Mouse (Mus musculus): ENCODE results near the gene Strn3.
"Not testable (repeated sequence)": the region's sequence is repeated elsewhere in the genome, so short reads cannot be mapped to it uniquely, and the experiment has no call there.

Gene Strn3

GRCm38 (mm10) chr12:51693419-51693818, 1.7 kb upstream of the Strn3 start:
- DNase-seq (ENCODE audit: low spot score), result no peak

- not testable (repeated sequence) for DNase-seq (ENCODE audit: low spot score)
These were observed 1.2 kb upstream of the Strn3 start for GRCm38 (mm10) chr12:51692870-51693269.

DNA sequence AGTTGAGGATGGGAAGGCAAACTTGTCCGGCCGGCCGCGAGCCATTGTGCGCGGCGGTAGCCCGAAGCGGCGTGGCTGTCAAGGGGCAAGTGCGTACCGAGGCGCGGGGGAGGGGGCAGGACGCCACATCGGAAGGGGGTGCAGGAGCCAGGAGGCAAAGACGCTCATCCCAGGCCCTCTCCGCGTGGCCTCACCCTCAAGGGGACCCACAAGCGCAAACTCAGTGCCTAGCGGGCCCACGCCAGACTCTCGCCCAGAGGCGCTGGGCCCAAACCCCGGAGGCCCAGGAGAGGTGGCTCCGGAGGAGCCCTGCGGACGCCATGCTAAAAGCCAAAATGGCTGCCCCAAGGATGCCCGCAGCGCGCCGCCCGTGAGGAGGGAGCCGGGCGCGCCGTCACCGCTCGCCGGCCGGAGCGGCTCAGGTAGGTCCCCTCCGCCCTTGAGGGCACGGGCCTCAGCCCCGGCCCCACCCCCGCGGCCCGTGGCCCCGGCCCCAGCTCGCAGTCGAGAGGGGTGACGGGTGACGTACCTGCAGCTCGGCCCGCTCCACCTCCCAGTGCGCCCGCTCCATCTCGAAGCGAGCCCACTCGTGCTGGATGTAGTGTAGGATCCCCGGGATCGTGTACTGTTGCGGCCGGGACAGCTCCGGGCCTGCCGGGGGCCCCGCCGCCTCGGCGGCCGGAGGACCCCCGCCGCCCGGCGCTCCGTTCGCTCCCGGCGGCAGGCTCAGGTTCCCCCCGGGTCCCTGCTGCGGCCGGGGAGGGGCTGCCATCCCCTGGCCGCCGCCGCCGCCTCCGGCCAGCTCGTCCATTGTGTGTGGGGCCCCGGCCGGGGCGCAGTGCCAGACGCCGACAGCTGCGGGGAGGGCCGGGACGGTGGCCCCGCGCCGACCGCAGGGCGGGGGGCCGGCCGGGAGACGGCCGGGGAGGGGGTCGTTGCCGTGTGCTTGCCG, 528 bp downstream of the Strn3 start, which contains the start of gene Ap4s1:
Gene Ap4s1 (plus strand): TSS at position 141 of the 952 bp plus-strand sequence.
- DNase-seq (ENCODE audit: low spot score), result peak; percentile 61

- DNase-seq (ENCODE audit: low spot score), result no peak
These were observed 3.2 kb downstream of the Strn3 start for GRCm38 (mm10) chr12:51688546-51688945.

GRCm38 (mm10) chr12:51678844-51679243, 12.9 kb downstream of the Strn3 start:
- DNase-seq (ENCODE audit: low spot score), result no peak

DNA sequence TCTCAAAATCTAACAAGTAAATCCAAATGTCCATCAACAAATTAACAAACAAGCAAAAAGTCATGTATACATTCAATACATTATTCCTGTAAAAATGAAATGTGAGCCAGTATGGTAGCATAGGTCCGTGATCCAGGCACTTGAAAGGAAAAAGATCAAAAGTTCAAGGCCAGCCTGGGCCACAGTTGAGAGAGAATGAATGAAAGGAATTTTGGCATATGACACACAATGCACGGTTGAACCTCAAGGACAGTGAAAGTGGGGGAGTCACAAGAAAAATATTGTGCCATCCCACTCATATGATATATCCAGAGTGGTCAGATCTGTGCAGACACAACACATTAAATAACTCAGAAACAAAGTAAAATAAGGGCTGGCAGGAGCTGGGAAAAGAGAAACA, 15.3 kb downstream of the Strn3 start:
- DNase-seq (ENCODE audit: low spot score), result no peak

- no peak for DNase-seq (ENCODE audit: low spot score)
These were observed 18.4 kb downstream of the Strn3 start for GRCm38 (mm10) chr12:51673270-51673669.

DNA sequence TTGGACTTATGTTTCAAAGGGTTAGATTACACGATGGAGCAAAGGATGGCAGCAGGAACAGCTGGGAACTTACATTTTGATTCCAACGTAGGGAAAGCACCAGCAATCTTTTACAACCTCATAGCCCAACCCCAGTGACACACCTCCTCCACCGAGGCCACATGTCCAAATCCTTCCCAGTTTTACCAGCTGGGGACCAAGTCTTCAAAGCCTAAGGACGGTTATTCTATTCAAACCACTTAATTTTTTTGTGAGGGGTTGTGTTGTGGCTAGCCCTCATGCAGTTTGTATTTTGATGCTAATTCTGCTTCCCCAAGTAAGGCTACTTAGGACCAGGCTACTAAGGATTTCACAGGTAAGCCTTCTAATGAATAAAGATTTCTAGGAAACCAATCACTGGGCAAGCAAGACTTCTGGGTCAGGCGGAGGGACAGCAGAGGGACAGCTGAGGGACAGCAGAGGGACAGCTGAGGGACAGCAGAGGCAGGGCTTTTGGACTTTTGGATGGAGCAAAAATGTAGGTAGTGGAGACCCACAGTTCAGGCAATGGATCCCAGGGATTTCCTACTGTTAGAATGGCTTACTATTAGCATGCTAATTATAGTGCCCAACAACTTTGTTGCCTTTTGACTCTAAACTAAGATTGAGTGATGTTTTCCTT, 20.3 kb downstream of the Strn3 start:
- no peak for DNase-seq (ENCODE audit: low spot score)

GRCm38 (mm10) chr12:51666708-51667430, 24.8 kb downstream of the Strn3 start:
- no peak for DNase-seq (ENCODE audit: low spot score)

DNA sequence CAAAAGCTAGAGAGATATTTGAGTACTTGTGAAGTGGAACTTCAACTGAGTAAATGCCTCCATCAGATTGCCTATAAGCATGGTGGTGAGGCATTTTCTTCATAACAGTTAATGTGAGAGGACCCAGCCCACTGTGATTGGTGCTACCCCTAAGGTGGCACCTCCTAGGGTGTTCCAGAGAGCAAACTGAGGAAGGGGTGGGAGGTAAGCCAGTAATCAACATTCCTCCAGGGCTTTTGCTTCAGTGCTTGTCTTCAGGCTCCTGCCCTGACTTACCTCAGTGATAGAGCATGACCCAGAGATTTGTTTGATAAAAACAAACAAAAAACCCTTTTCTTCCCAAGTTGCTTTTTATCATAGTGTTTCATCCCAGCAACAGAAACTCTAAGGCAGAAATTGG, 27.8 kb downstream of the Strn3 start:
- DNase-seq (ENCODE audit: low spot score), result no peak

DNA sequence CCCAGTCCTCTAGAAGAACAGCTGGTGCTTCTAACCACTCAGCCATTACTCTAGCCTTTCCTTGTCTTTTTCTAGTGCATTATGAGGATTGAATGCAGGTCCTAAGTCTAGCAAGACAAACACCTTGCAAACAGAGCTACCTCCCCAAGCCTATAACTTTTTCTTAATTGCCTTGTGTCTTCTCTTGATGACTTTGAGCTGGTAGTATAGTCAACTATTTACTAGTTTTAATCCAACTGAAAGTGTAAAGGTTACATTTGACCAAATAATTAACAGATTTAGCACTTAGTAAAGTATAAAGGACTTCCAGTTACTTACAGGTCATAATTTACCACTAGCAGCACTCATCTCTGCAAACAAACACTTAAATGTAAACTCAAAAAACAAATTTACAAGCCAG, 28.7 kb downstream of the Strn3 start:
- no peak for DNase-seq (ENCODE audit: low spot score)

DNA sequence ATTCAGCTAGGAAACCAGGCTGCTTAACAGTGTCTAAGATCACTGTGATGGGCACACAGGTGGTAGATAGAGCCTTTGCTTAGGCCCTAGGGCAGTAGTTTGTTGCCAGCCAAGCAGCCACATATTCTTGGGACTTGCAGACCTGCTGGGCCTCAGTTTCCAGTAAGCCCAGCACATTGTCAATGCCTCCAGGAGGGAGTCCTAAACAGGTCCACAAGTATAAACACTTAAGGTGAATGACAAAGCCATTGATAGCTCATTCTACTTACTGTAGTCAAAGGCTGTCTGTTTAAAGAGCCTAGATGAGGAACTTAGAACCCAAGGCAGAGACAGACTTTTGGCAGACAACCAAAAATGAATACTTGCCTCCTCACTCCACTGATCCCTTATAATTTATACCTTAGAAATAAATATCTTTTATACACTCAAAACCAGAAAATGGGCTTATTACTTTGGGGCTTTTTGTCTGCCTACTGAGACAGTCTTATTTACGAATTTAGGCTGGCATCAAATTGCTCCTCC, 35.7 kb downstream of the Strn3 start:
- no peak for DNase-seq (ENCODE audit: low spot score)

DNA sequence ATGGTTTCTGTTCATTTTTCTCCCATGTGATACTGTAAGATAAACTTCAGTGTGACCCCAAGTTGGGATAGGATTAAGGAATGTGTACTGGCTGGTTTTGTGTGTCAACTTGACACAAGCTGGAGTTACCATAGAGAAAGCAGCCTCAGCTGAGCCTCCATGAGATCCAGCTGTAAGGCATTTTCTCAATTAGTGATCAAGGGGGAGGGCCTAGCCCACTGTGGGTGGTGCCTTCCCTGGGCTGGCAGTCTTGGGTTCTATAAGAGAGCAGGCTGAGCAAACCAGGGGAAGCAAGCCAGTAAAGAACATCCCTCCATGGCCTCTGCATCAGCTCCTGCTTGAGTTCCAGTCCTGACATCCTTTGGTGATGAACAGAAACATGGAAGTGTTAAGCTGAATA, 42.3 kb downstream of the Strn3 start:
- not testable (repeated sequence) for DNase-seq (ENCODE audit: low spot score)

GRCm38 (mm10) chr12:51641871-51642270, 49.8 kb downstream of the Strn3 start:
- DNase-seq (ENCODE audit: low spot score), result no peak

- no peak for DNase-seq (ENCODE audit: low spot score)
These were observed 54.8 kb downstream of the Strn3 start for GRCm38 (mm10) chr12:51636689-51637470.

DNA sequence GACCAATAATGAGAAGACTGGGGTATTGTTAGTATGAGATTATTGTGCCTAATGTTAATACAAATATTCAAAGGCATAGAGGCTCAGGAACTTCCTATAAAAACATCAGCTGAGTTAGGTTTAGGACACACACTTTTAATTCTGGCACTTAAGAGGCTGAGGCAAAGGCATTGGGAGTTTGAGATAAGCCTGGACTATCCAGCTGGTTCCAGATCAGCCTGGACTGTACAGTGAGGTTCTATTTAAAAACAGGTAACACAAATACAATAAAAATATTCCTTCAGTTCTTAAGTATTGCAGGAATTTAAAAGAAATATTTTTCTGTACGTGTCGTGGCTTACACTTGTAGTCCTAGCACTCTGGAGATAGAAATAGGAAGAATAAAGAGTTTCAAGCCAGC, 55.4 kb downstream of the Strn3 start:
- DNase-seq (ENCODE audit: low spot score), result no peak

DNA sequence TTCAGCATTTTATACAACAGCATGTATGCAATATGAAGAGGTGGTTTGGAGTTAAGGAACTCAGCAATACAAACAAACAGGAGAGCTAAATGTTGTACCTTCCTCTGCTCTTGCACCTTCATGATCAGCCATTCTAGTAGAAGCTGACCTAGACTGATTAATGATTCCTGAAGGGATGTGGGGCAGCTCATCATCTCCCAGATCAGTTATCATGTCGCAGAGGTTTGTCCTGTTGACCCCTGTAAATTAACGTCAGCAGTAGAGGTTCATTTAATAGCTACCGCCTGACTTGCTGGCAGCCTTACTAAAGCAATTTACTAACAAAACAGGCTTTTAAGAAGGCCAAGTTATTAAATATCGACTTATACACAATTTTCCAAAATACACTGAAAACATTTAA, 58.2 kb downstream of the Strn3 start:
- no peak for DNase-seq (ENCODE audit: low spot score)

DNA sequence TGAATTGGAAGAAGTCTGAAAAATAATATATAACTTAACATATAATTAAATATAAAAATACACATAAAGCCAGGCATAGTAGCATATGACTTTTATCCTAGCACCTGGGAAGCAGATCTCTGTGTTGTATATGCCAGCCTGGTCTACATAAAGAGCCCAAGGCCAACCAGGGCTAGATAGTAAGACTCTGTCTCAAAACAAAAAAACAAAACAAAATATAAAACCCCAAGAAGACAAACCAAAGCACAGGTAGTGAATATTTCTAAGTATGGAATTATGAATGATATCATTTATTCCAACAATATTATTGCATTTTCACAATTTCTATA, 68.4 kb downstream of the Strn3 start:
- no peak for DNase-seq (ENCODE audit: low spot score)

DNA sequence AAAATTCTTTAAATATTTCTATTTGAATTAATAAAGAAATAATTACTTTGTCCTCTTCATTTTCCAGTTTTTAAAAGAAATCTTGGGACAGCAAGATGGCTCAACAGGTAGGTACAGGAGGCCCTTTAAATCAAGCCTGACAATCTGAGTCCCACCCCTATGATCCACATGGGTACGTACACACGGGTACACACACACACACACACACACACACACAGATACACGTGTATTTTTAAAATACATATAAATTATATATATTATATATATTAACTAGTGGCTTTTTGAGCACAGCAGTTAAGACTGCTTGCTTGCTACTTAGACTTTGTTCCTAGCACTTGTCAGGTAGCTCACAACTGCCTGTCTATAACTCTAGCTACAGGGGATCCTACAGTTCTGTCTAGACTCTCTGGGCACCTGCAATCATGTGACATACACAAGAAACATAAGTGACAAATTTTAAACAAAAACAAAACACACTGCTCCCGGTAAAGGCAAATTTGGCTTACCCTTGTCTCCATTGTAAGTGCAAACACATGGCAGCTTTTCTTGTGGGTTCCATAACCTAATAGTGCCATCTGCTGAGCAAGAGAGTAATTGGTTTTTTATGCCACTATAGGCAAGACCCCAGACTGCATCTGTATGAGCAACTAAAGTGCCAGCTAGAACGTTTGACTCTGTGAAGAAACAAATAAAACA, 68.9 kb downstream of the Strn3 start:
- no peak for DNase-seq (ENCODE audit: low spot score)

- DNase-seq (ENCODE audit: low spot score), result no peak
These were observed 70.5 kb downstream of the Strn3 start for GRCm38 (mm10) chr12:51621161-51621560.

DNA sequence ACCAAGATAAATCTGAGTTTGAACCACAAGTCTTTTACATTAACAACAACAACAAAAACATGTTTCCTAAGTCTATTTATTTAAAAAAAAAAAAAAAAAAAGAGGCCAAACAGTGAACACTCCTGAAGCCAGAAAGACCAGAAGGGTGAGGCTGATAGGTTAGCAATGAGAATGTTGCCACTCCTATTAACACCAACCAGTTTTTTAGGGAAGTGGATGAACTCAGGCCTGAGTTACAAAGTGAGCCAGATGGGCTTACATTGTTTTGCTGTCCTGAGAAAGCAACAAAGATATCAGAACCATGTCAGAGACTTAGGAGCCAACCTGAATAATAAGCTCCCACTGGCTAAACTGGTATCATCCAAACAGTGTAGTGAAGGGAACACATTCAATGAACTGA, 71.1 kb downstream of the Strn3 start:
- no peak for DNase-seq (ENCODE audit: low spot score)
